Mouse (Mus musculus): ENCODE data around the gene Coro2a. TPM values are rescaled to one million over a fixed set of nuclear protein-coding genes. Genes with fewer than 3 reads are reported as not detected.

Coro2a gene
- polyA plus RNA-seq, 1 experiment from 2014 or later: 2.8 TPM

DNA sequence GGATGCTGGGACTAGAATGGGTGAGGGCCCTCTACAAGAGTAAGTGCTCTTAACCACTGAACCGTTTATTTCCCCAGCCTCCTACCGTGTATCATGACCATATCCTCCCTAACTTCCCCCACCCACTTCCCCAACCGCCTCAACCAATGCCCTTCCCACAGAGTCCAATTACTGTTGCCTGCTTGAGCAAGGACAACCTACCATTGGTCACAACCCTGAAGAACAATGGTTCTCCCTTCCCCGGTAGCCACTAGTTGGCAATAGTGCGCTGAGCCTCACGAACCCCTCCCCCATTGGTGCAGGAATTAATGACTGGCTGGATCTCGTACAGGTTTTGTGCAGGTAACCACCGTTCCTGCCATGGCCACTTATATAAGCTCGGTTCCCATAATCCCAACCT is 28.4 kb upstream of the Coro2a start:
- no peaks in the 10 kb centered on the region for H3K36me3 ChIP-seq
- H3K27ac ChIP-seq (replicated peaks): no peak overlapping the region
- DNase-seq (ENCODE audit: low spot score): no peak
- no peaks in the 10 kb centered on the region for H3K9me3 ChIP-seq (replicated peaks)
- H3K4me3 ChIP-seq: no peak overlapping the region
- 60% methylated on average over 9 of the region's 9 CpGs for WGBS
- peaks cover 11% of the 10 kb centered on the region for H3K4me1 ChIP-seq
- H3K27me3 ChIP-seq (ENCODE audit: low read depth, poor library complexity, severe bottlenecking): no peaks in the 10 kb centered on the region

DNA sequence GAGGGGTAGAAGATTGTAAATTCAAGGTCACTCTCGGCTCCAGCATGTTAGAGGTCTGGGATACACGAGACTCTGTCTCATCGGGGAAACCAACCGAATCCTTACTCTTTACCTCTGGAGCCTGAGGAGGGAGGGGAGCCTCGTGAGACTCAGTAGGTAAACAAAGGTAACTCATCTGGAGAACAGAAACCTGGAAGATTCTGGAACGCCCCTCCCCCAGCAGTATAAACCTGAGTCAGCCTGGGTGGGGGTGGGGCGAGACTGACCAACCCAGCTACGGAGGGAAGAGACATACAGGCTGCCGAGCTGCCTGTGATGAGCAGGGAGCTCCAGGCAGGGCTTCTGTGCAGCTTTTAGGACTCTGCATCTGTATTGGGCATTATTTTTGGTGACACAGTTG is 26.9 kb upstream of the Coro2a start:
- WGBS: 58% methylated on average over 9 of the region's 9 CpGs
- no peak overlapping the region for H3K4me3 ChIP-seq
- no peaks in the 10 kb centered on the region for H3K9me3 ChIP-seq (replicated peaks)
- H3K27ac ChIP-seq (replicated peaks): no peak overlapping the region
- peaks cover 11% of the 10 kb centered on the region for H3K4me1 ChIP-seq
- H3K27me3 ChIP-seq (ENCODE audit: low read depth, poor library complexity, severe bottlenecking): no peaks in the 10 kb centered on the region
- DNase-seq (ENCODE audit: low spot score): no peak
- H3K36me3 ChIP-seq: no peaks in the 10 kb centered on the region

DNA sequence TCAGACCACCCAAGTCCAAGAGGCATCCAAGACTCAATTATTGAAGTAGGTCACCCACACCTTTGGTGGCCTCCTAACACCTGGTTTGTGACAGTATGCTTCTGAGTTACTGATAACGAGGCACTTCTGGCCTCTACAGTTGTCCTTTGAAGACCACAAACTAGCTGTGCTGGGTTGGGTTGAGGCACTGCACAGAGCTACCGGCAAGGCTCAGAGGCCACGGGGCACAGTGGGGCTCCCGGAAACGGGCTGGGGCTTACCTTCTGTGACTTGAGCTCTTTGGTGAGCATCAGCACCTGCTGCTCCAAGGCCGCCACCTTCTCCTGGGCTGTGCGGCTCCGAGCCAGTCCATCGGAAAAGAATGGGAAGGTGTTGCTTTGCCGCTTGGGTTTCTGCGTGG is 26.1 kb upstream of the Coro2a start:
- Histone ChIP-seq H3K4me3 (no peak overlapping the region), H3K27me3 (ENCODE audit: low read depth, poor library complexity, severe bottlenecking) (no peaks in the 10 kb centered on the region), H3K27ac (replicated peaks) (no peak overlapping the region), H3K4me1 (peaks cover 11% of the 10 kb centered on the region), H3K36me3 (no peaks in the 10 kb centered on the region), H3K9me3 (replicated peaks) (no peaks in the 10 kb centered on the region)
- WGBS: 84% methylated on average over 11 of the region's 11 CpGs
- DNase-seq (ENCODE audit: low spot score): no peak

DNA sequence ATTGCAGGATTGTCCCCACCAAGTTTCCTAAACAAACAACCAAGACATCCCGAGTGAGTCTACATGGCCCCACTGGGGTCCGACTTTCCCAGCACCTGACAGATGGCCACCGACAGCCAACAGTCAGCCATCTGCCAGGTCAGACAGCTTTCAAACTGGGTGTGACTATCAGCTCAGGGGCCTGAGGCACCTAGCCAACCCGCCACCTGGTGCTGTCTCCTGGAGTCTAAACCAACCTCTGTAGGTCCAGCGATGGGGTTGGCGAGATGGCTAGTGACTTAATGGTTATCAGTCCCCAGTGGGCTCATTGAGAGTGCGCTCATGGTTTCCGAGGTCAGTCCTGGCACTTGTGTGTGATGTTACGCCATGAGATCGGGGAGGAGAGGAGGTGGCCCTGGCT is 23.1 kb upstream of the Coro2a start:
- Histone ChIP-seq H3K9me3 (replicated peaks) (no peaks in the 10 kb centered on the region), H3K4me3 (no peak overlapping the region), H3K27ac (replicated peaks) (no peak overlapping the region), H3K4me1 (peaks cover 22% of the 10 kb centered on the region), H3K36me3 (no peaks in the 10 kb centered on the region), H3K27me3 (ENCODE audit: low read depth, poor library complexity, severe bottlenecking) (peaks cover 15% of the 10 kb centered on the region)
- WGBS: 90% methylated on average over 10 of the region's 10 CpGs
- no peak for DNase-seq (ENCODE audit: low spot score)

DNA sequence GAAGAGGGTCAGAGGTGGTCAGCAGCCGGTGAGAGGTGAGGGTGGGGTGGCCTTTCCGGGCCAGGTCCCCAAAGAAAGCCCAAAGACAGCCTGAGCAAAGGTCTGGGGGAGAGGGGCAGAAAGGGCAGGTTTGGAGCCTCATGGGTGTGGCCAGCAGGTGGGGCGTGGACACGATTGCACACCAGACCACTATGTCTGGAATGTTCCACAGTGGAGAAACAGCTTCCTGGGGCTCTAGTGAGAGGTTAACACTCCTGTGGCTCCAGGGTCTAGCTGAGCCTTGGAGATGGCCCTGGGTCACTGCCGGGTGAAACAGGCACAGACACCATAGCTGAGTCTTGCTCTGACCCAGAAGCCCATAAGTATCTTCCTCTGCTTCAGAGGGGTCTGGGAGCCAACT is 21.0 kb upstream of the Coro2a start:
- Histone ChIP-seq H3K27ac (replicated peaks) (no peak overlapping the region), H3K4me3 (no peak overlapping the region), H3K4me1 (peaks cover 14% of the 10 kb centered on the region), H3K9me3 (replicated peaks) (no peaks in the 10 kb centered on the region), H3K27me3 (ENCODE audit: low read depth, poor library complexity, severe bottlenecking) (peaks cover 26% of the 10 kb centered on the region), H3K36me3 (no peaks in the 10 kb centered on the region)
- DNase-seq (ENCODE audit: low spot score): no peak
- WGBS: 87% methylated on average over 5 of the region's 5 CpGs

DNA sequence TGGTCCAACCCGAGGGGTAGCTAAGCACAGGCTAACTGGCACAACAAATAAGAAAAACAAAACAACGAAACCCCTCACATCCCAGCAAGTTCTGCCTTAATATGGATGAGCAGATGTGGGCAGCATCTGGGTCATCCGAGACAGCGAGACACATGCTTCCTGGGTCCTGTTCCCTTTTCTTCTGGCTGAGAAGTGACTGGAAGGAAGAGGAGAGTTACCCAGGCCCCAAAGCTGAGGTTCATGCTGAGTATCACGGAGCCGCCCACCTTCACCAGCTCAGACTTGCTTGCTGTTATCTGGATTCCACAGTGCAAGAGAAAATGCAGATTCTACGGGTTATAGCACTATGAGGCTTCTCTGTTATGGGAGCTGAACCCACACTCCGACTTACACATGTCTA is 18.9 kb upstream of the Coro2a start:
- no peak for DNase-seq (ENCODE audit: low spot score)
- H3K36me3 ChIP-seq: no peaks in the 10 kb centered on the region
- peaks cover 26% of the 10 kb centered on the region for H3K27me3 ChIP-seq (ENCODE audit: low read depth, poor library complexity, severe bottlenecking)
- H3K4me3 ChIP-seq: peak overlapping the region; percentile 50
- H3K4me1 ChIP-seq: peaks cover 14% of the 10 kb centered on the region
- no peak overlapping the region; the same call in 1 of the 2 replicates for H3K27ac ChIP-seq (replicated peaks)
- 82% methylated on average over 8 of the region's 8 CpGs for WGBS
- H3K9me3 ChIP-seq (replicated peaks): no peaks in the 10 kb centered on the region

DNA sequence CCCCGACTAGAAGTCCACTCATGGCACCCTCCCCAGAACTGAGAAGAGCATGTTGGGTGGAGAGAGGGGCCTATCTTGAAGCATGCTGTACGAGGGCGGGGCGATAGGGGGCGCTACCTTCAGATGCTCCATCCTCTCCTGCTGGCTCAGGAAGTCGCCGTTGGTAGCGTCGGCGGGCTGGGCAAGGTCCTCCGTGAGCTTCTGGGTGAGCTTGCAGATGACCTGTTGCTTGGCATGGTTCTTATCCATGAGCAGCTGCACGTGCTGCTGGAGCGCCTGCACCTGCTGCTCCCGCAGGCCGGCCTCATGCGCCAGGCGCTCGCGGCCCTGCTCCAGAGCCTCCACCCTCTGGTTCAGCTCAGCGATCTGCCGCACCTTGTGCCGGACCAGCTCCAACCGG is 18.3 kb upstream of the Coro2a start:
- Histone ChIP-seq H3K27me3 (ENCODE audit: low read depth, poor library complexity, severe bottlenecking) (peaks cover 32% of the 10 kb centered on the region), H3K36me3 (no peaks in the 10 kb centered on the region), H3K4me1 (peaks cover 14% of the 10 kb centered on the region), H3K27ac (replicated peaks) (peak overlapping the region; percentile 72), H3K9me3 (replicated peaks) (no peaks in the 10 kb centered on the region), H3K4me3 (peak overlapping the region; percentile 50)
- peak; percentile 65 for DNase-seq (ENCODE audit: low spot score)
- WGBS: 7% methylated on average over 23 of the region's 23 CpGs

DNA sequence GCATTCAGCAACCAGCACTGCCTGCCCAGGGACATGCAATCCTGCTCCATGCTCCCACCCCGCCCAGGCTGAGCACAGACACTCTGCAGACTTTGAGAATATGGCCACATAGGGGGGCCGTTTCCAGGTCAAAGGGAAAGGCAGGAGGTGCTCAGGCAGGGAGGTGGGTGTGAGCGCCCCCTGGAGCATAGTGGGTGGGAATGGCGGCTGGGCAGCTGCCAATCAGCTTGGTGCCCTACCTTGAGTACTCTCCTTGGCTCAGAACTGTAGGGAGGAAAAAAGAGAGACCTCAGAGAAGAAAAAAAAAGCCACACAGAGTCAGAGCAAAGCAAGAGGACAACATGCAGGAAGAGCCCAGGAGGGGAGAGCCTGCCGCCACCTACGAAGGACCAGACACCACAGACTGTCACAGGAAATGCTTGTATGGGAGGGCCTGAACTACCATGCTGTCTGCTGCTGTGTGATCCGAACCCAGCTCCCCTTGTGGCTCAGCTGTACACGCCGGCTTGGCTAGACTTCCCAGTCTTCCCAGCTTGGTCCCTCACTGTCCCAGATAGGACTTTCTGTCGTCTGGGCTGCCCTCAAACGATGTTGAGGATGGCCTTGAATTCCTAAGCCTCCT is 16.3 kb upstream of the Coro2a start:
- no peak for DNase-seq (ENCODE audit: low spot score)
- 66% methylated on average over 11 of the region's 11 CpGs for WGBS
- H3K4me1 ChIP-seq: peaks cover 14% of the 10 kb centered on the region
- no peaks in the 10 kb centered on the region for H3K36me3 ChIP-seq
- H3K9me3 ChIP-seq (replicated peaks): no peaks in the 10 kb centered on the region
- peaks cover 48% of the 10 kb centered on the region for H3K27me3 ChIP-seq (ENCODE audit: low read depth, poor library complexity, severe bottlenecking)
- no peak overlapping the region for H3K27ac ChIP-seq (replicated peaks)
- no peak overlapping the region for H3K4me3 ChIP-seq

DNA sequence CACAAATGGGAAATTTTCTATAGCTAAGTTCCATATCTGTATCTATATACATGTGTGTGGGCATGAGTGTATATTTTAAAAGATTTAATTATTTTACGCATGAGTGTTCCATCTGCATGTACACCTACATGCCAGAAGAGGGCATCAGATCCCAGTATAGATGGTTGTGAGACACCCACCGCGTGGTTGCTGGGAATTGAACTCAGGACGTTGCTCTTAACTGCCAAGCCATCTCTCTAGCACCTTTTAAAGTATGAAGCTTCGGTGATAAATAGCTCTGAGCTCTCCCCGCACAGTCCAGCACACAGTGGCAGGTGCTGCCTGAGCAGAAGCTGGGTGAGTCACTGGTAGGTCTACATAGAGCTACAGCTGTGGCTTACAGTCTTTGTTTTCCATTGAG is 15.4 kb upstream of the Coro2a start:
- Histone ChIP-seq H3K27me3 (ENCODE audit: low read depth, poor library complexity, severe bottlenecking) (peaks cover 48% of the 10 kb centered on the region), H3K27ac (replicated peaks) (no peak overlapping the region), H3K4me1 (peaks cover 14% of the 10 kb centered on the region), H3K4me3 (no peak overlapping the region), H3K9me3 (replicated peaks) (no peaks in the 10 kb centered on the region), H3K36me3 (no peaks in the 10 kb centered on the region)
- no peak for DNase-seq (ENCODE audit: low spot score)
- 74% methylated on average over 6 of the region's 6 CpGs for WGBS

DNA sequence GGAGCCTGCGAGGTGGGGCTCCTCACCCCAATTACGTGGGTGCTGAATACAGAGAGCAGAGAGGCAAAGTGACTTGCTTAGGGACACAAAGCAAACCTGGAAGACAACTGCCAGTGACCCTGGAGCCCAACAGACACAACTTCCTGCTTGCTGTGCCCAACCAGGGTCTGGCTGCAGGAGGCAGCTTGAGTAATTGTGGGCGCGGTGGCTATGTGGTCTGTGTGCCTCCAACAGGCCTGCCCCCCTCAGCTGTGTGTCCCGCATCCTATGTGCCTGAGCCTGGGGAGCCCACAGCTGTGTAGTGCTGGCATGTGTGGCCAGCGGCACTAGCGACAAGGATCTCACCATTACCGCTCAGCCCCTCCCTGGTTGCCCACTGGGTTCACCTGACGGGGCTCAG is 12.6 kb upstream of the Coro2a start:
- Histone ChIP-seq H3K27ac (replicated peaks) (no peak overlapping the region), H3K4me1 (peaks cover under 1% of the 10 kb centered on the region; the same call in 1 of the 2 replicates), H3K9me3 (replicated peaks) (no peaks in the 10 kb centered on the region), H3K36me3 (no peaks in the 10 kb centered on the region), H3K4me3 (no peak overlapping the region), H3K27me3 (ENCODE audit: low read depth, poor library complexity, severe bottlenecking) (peaks cover 28% of the 10 kb centered on the region)
- WGBS: 77% methylated on average over 9 of the region's 9 CpGs
- no peak for DNase-seq (ENCODE audit: low spot score)

DNA sequence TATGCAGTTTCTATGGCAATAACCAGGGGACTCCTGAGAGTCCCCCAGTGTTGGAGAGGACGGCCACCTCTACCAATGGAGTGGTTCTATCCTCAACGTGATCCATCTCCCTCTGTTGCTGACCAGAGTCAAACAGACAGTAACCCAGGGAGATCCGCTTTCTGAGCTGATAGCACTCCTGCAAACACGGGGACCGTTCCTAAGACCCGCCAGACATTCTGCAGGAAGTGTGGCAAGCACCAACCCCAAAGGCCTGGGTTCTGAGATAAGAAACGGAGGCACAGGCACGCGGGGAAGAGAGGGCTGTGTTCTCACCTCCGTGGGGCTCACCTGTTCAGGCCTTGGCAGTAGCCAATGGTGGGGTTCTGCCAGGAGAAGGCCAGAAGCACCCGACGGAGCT is 11.6 kb upstream of the Coro2a start:
- peaks cover 27% of the 10 kb centered on the region for H3K27me3 ChIP-seq (ENCODE audit: low read depth, poor library complexity, severe bottlenecking)

DNA sequence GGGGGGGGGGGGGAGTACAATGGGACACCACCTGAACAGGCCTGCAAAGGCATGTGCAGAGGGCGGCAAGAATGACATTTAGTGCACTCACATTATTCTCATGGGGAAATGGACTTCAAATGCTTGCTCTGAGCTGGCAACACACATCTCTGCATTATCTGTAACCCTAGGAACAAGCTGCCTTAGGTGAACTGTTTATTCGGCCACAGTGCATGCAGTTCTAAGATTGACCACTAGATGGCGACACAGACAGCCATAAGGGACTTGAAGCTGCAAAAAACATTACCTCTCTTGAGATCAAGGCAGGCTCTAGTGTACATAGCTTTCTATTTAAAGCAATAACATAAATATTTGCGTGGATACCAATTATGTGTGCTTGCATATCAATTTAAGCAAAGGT is 9.2 kb upstream of the Coro2a start:
- 3% methylated on average over 4 of the region's 4 CpGs for WGBS
- no peaks in the 10 kb centered on the region for H3K4me1 ChIP-seq
- peak; percentile 83 for DNase-seq (ENCODE audit: low spot score)
- H3K9me3 ChIP-seq (replicated peaks): no peaks in the 10 kb centered on the region
- H3K4me3 ChIP-seq: no peak overlapping the region
- no peak overlapping the region for H3K27ac ChIP-seq (replicated peaks)
- no peaks in the 10 kb centered on the region for H3K36me3 ChIP-seq
- peaks cover 41% of the 10 kb centered on the region for H3K27me3 ChIP-seq (ENCODE audit: low read depth, poor library complexity, severe bottlenecking)

More for the DNA sequence above, 11.6 kb upstream of the Coro2a start:
- Histone ChIP-seq H3K36me3 (no peaks in the 10 kb centered on the region), H3K4me3 (no peak overlapping the region), H3K27ac (replicated peaks) (no peak overlapping the region), H3K9me3 (replicated peaks) (no peaks in the 10 kb centered on the region), H3K4me1 (no peaks in the 10 kb centered on the region)
- DNase-seq (ENCODE audit: low spot score): no peak
- 86% methylated on average over 12 of the region's 12 CpGs for WGBS

DNA sequence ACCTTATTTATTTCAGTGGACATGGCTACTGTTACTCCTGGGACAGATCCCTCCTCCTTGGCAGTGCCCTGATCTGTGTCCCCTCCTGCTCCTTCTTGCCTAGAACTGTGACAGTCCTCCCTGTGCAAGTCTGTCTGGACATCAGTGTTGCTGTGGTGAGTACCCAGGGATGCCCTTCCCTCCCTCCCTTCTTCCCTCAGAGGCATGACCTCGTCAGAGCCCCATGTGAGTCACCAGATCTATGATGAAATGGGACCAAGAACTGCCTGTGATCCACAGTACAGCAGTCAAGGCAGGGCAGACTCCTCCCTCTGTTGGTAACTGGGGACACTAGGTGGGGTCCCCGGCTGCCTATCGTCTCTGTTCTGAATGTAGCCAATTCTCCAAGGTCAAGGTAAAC is 5.6 kb upstream of the Coro2a start:
- 78% methylated on average over 3 of the region's 3 CpGs for WGBS
- Histone ChIP-seq H3K9me3 (replicated peaks) (no peaks in the 10 kb centered on the region), H3K4me1 (peaks cover 8% of the 10 kb centered on the region), H3K4me3 (no peak overlapping the region), H3K27me3 (ENCODE audit: low read depth, poor library complexity, severe bottlenecking) (peaks cover 55% of the 10 kb centered on the region), H3K36me3 (no peaks in the 10 kb centered on the region), H3K27ac (replicated peaks) (no peak overlapping the region)
- DNase-seq (ENCODE audit: low spot score): no peak

DNA sequence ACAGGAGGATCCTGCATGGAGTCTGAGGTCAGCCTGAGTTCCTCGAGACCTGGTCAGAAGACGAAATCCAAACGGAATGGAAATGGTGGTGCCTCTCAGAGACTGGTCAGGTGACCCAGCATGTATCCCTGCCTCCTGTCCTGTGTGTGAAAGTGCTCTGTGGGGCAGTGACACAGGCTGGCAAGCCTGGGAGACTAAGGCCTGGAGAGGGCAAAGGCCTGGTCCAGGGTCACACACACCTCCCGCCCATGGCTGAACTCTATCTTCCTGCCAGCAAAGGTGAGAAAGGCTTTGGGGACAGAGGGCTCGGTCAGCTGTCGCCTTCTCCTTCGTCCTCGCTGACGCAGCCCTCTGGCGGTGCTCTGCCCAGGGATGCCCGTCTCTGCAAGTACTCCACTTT is 3.4 kb upstream of the Coro2a start:
- 65% methylated on average over 11 of the region's 11 CpGs for WGBS
- DNase-seq (ENCODE audit: low spot score): no peak
- no peak overlapping the region for H3K4me3 ChIP-seq
- peaks cover 20% of the 10 kb centered on the region for H3K4me1 ChIP-seq
- no peaks in the 10 kb centered on the region for H3K9me3 ChIP-seq (replicated peaks)
- H3K27ac ChIP-seq (replicated peaks): no peak overlapping the region
- H3K27me3 ChIP-seq (ENCODE audit: low read depth, poor library complexity, severe bottlenecking): peaks cover 77% of the 10 kb centered on the region
- H3K36me3 ChIP-seq: no peaks in the 10 kb centered on the region
